Mouse (Mus musculus) small intestine, adult 2 months (tissue): Measurements from ENCODE around the gene Atp8b3. TPM values are rescaled to one million over a fixed set of nuclear protein-coding genes. Genes with fewer than 3 reads are reported as not detected.

Source experiments
- H3K27ac ChIP-seq: fragments of 200-500 bp; 2 replicates; pipeline ENCODE4 v1.5.1; 2012; ENCODE audit warnings: low read depth, low read length, control low read depth, inconsistent platforms; ENCODE audit not compliant: insufficient read depth
- H3K27me3 ChIP-seq: fragments of 200-500 bp; 2 replicates; pipeline ENCODE4 v1.6.1; 2012; ENCODE audit warnings: mild to moderate bottlenecking, moderate library complexity, low read length, inconsistent platforms; ENCODE audit not compliant: control insufficient read depth, insufficient read depth
- H3K36me3 ChIP-seq: fragments of 200-500 bp; 2 replicates; pipeline ENCODE4 v1.6.1; 2012; ENCODE audit warnings: mild to moderate bottlenecking, low read length, control low read depth, inconsistent platforms; ENCODE audit not compliant: control insufficient read depth, insufficient read depth
- H3K4me1 ChIP-seq: fragments of 200-500 bp; 2 replicates; pipeline ENCODE4 v1.6.1; 2012; ENCODE audit warnings: low read length, inconsistent platforms, mixed read lengths; ENCODE audit not compliant: control insufficient read depth, insufficient read depth, insufficient read length
- H3K4me3 ChIP-seq: fragments of 200-500 bp; 2 replicates; pipeline ENCODE4 v1.5.1; 2012; ENCODE audit warnings: low read depth, mild to moderate bottlenecking, control low read depth, inconsistent platforms, low read length, moderate library complexity
- CTCF ChIP-seq: fragments of 200-500 bp; IDR thresholded peaks from 2 replicates; pipeline ENCODE4 v1.5.1; 2012; ENCODE audit warnings: low read depth, mild to moderate bottlenecking, control low read depth, inconsistent platforms, low read length, moderate library complexity, mixed read lengths; ENCODE audit not compliant: insufficient replicate concordance, insufficient read length; ENCODE audit errors: extremely low read depth
- POLR2A ChIP-seq: fragments of 200-500 bp; IDR thresholded peaks from 2 replicates; pipeline ENCODE4 v1.6.1; 2012; ENCODE audit warnings: low read depth, mild to moderate bottlenecking, control low read depth, inconsistent platforms, low read length, moderate library complexity
- WGBS: fragments of 180-500 bp; shearing (Covaris S2); methylation state at CpG from one replicate; pipeline ENCODE4 v1.1.7; 2018; 5-methylcytosine and 5-hydroxymethylcytosine counted together
- polyA plus RNA-seq: library from polyadenylated mRNA; depleted of rRNA; stranded (reverse); fragments of >200 nt; gene quantifications from 2 replicates; pipeline ENCODE4 v1.2.3, GENCODE M21; 2012

Gene Atp8b3
- polyA plus RNA-seq, 1 experiment = not detected

DNA sequence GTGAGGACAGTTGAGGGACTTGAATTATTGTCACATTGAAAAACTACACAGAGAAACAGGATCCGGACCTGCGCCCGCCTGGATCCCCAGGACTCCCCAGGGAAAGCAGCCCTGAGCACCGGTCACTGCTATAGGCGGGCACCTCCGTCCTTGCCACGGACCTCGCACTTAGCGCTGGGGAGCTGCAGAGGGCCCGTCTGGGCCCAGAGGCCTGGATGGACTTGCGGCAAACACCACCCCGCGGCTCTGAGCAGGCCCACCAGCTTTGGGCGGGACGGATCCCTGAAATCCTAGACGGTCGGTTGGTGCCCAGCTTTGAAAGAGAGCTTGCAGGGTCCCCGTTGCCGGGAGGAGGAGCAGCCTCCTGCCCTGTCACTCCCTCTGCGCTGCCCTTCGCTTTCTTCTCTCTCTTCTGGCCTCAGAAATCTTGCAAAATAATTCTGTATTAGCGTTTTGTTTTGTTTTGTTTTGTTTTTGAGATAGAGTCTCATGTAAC lies 36.1 kb downstream of the Atp8b3 start:
- Histone ChIP-seq H3K4me1 (no peaks in the 10 kb centered on the region), H3K27ac (no peak overlapping the region), H3K36me3 (no peaks in the 10 kb centered on the region), H3K4me3 (no peak overlapping the region), H3K27me3 (peaks cover 67% of the 10 kb centered on the region)
- TF ChIP-seq CTCF = no peak
- TF ChIP-seq POLR2A = no peak
- WGBS = 24% methylated on average over 22 of the region's 22 CpGs

DNA sequence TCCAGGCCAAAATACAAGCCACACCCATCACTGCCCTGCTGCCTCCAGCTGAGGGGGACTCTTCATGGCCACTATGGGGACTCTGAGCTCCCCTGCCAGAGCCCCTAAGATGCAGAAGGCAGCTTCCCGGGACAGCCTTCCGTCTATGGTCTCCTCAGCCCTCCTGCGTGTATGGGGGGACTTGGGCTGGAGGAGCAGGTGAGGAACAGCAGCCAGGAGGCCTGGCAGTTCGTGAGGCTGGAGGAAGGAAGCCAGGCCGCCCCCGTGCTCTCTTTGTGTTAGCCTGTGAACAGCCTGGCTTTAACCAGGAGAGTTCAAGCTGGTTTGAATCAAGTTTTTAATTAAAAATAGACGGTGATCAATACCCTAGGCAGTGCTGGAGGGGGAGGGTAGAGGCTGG lies 36.6 kb downstream of the Atp8b3 start:
- peaks cover 68% of the 10 kb centered on the region for H3K27me3 ChIP-seq
- WGBS = 23% methylated on average over 7 of the region's 7 CpGs

GRCm38 (mm10) chr10:80496421-80496820 lies 42.5 kb downstream of the Atp8b3 start:
- peaks cover 91% of the 10 kb centered on the region for H3K27me3 ChIP-seq
- TF ChIP-seq CTCF (no peak), POLR2A (no peak)
- no peaks in the 10 kb centered on the region for H3K36me3 ChIP-seq
- H3K4me3 ChIP-seq = no peak overlapping the region
- WGBS = 3% methylated on average over 20 of the region's 20 CpGs
- H3K27ac ChIP-seq = no peak overlapping the region
- peaks cover 3% of the 10 kb centered on the region for H3K4me1 ChIP-seq

More for the DNA sequence above, 36.6 kb downstream of the Atp8b3 start:
- H3K27ac ChIP-seq = no peak overlapping the region
- no peak for TF ChIP-seq POLR2A
- no peak for TF ChIP-seq CTCF
- no peaks in the 10 kb centered on the region for H3K4me1 ChIP-seq
- H3K4me3 ChIP-seq = no peak overlapping the region
- no peaks in the 10 kb centered on the region for H3K36me3 ChIP-seq

GRCm38 (mm10) chr10:80495901-80496300 lies 43.0 kb downstream of the Atp8b3 start:
- H3K4me3 ChIP-seq = no peak overlapping the region
- H3K4me1 ChIP-seq = peaks cover 3% of the 10 kb centered on the region
- H3K36me3 ChIP-seq = no peaks in the 10 kb centered on the region
- peaks cover 92% of the 10 kb centered on the region for H3K27me3 ChIP-seq
- WGBS = 3% methylated on average over 35 of the region's 35 CpGs
- H3K27ac ChIP-seq = no peak overlapping the region
- TF ChIP-seq POLR2A = no peak
- TF ChIP-seq CTCF = no peak

- H3K27me3 ChIP-seq = peaks cover 94% of the 10 kb centered on the region
- no peak within 1 kb of the TSS for H3K27ac ChIP-seq
- WGBS = under 1% methylated on average over 42 of the region's 42 CpGs
- H3K4me3 ChIP-seq = peak within 1 kb of the TSS; percentile 55
- H3K36me3 ChIP-seq = no peaks in the 10 kb centered on the region
- TF ChIP-seq POLR2A (no peak), CTCF (no peak)
- H3K4me1 ChIP-seq = peaks cover 7% of the 10 kb centered on the region
These were observed 44.2 kb downstream of the Atp8b3 start, which contains the start of gene Onecut3 for GRCm38 (mm10) chr10:80494732-80495131. Onecut3 (plus strand) TSS chr10:80494835.

DNA sequence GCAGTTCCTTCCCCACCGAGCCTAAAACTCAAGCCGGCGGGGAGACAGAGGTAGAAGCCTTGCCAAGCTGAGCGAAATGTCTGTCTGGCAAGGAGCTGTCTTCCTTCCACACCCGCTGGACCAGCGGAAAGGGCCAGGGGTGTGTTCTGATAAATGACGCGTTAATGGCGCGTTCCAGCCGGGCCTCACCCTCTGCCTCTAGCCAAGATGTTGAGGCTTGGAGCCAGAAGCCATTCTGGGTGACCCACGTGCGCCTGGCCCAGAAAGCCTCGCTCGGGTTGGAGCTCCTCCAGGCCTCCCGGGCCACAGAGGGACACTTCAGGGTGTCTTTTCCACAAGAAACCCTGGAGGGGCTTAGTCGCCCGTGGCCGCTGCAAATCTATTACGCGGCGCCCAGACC lies 48.9 kb downstream of the Atp8b3 start:
- no peak overlapping the region for H3K4me3 ChIP-seq
- no peak overlapping the region for H3K27ac ChIP-seq
- 4% methylated on average over 22 of the region's 22 CpGs for WGBS
- no peak for TF ChIP-seq POLR2A
- TF ChIP-seq CTCF = no peak
- peaks cover 73% of the 10 kb centered on the region for H3K27me3 ChIP-seq
- H3K36me3 ChIP-seq = no peaks in the 10 kb centered on the region
- H3K4me1 ChIP-seq = peaks cover 7% of the 10 kb centered on the region

DNA sequence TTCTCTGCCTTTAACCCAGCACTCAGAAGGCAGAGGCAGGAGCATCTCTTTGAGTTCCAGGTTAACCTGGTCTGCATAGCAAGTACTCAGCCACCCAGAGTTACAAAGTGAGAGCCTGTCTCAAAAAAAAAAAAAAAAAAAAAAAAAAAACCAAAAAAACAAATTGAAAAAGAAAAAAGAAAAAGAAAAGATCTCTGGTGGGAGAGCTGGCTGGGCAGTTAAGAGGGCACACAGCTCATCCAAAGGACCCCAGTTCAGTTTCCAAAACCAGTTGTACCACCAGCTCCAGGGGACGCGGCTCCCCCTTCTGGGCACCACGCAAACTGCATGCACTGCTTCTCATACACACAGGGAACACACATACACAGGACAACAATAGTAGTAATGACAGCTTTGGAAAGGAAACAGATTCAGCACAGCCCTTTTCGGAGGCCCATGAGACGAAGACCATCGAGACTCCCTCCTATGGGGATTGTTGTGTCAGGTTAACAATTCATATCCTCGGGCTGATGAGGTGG lies 52.0 kb downstream of the Atp8b3 start:
- TF ChIP-seq POLR2A = no peak
- TF ChIP-seq CTCF = no peak
- WGBS = 70% methylated on average over 7 of the region's 7 CpGs
- no peak overlapping the region for H3K4me3 ChIP-seq
- H3K27ac ChIP-seq = no peak overlapping the region
- H3K36me3 ChIP-seq = no peaks in the 10 kb centered on the region
- peaks cover 48% of the 10 kb centered on the region for H3K27me3 ChIP-seq
- 0 out of 2 replicates have a peak, but pooled peaks cover 4% of the 10 kb centered on the region for H3K4me1 ChIP-seq
